Mouse (Mus musculus) erythroblast, embryonic 14.5 days (primary cell): ENCODE data around the gene Me3.

Experiments
- GATA1 ChIP-seq: IDR thresholded peaks from 2 replicates; pipeline ENCODE4 v1.6.1; 2012; ENCODE audit warnings: low read length, inconsistent platforms, mixed read lengths
- TAL1 ChIP-seq: IDR thresholded peaks from 3 replicates; pipeline ENCODE4 v1.6.1; 2012; ENCODE audit warnings: low read length, inconsistent platforms, mixed read lengths

DNA sequence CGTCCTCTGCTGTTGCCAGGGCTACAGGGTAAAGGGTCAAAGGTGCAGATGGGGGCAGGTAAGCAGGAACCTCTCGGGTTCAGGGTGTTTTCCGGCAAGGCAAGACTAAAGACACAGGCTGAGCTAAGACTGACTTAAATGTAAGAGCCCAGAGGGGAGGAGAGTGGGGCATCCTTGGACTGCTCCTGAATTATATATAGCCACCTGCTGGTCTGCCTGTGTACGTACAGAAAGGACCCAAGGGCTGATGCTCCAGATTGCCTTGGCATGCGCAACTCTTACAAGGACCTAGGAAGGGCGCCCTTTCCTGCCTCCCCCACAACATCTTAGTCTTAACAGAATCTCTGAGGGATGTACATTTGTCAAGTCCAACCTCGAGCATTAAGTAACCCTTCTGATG is 197.0 kb downstream of the Me3 start:
- TF ChIP-seq GATA1 (no peak), TAL1 (no peak)
